Mouse (Mus musculus) myocyte (in vitro differentiated cells): ENCODE results near the gene Napsa. TPM values are rescaled to one million over a fixed set of nuclear protein-coding genes. Genes with fewer than 3 reads are reported as not detected.
A peak's percentile ranks its signal among the peaks of the same experiment; 100 is the strongest.

ENCODE experiments used
- H3K27me3 ChIP-seq: one replicate; pipeline ENCODE4 v1.6.1; 2011; ENCODE audit not compliant: control insufficient read depth, insufficient read depth, insufficient read length
- H3K36me3 ChIP-seq: one replicate; pipeline ENCODE4 v1.6.1; 2011; ENCODE audit not compliant: control insufficient read depth, insufficient read depth
- H3K4me2 ChIP-seq: one replicate; pipeline ENCODE4 v1.6.1; 2011; ENCODE audit warnings: low read depth, control low read depth
- H3K4me3 ChIP-seq: one replicate; pipeline ENCODE4 v1.5.1; 2011; ENCODE audit warnings: mild to moderate bottlenecking, control low read depth, moderate library complexity
- H3K79me2 ChIP-seq: one replicate; pipeline ENCODE4 v1.6.1; 2011; ENCODE audit not compliant: control insufficient read depth, insufficient read depth
- H3ac ChIP-seq: one replicate; pipeline ENCODE4 v1.6.1; 2011; ENCODE audit not compliant: control insufficient read depth, insufficient read length
- CEBPB ChIP-seq: IDR thresholded peaks from 2 replicates; pipeline ENCODE4 v1.6.1; 2011; ENCODE audit warnings: mild to moderate bottlenecking, moderate library complexity; ENCODE audit not compliant: poor library complexity, insufficient read depth, severe bottlenecking
- E2F4 ChIP-seq: IDR thresholded peaks from one replicate; pipeline ENCODE4 v1.6.1; 2011; ENCODE audit warnings: mild to moderate bottlenecking, control low read depth, moderate library complexity; ENCODE audit not compliant: insufficient read depth
- MAX ChIP-seq: IDR thresholded peaks from one replicate; pipeline ENCODE4 v1.6.1; 2011; ENCODE audit warnings: low read depth, mild to moderate bottlenecking, control low read depth
- MYOD1 ChIP-seq, 3 experiments: IDR thresholded peaks; one replicate each; pipeline ENCODE4 v1.6.1; 2011; ENCODE audit warnings: control low read depth in 2 of 3, low read depth in 2 of 3, mild to moderate bottlenecking in 2 of 3, moderate library complexity in 1 of 3; ENCODE audit not compliant: insufficient read length in 2 of 3, control insufficient read depth in 1 of 3
- MYOG ChIP-seq, 3 experiments: IDR thresholded peaks; one replicate each; pipeline ENCODE4 v1.6.1; 2011; ENCODE audit warnings: control low read depth in 2 of 3, low read depth in 2 of 3, mild to moderate bottlenecking in 2 of 3; ENCODE audit not compliant: insufficient read length in 2 of 3, control insufficient read depth in 1 of 3, insufficient read depth in 1 of 3
- POLR2A ChIP-seq: IDR thresholded peaks from one replicate; pipeline ENCODE4 v1.6.1; 2011; ENCODE audit warnings: low read depth, mild to moderate bottlenecking, control low read depth, moderate library complexity; ENCODE audit not compliant: insufficient read length
- POLR2AphosphoS2 ChIP-seq: IDR thresholded peaks from one replicate; pipeline ENCODE4 v1.6.1; 2011; ENCODE audit warnings: low read depth, control low read depth; ENCODE audit not compliant: insufficient read length
- REST ChIP-seq: IDR thresholded peaks from one replicate; pipeline ENCODE4 v1.6.1; 2011; ENCODE audit warnings: mild to moderate bottlenecking, control low read depth, moderate library complexity; ENCODE audit not compliant: insufficient read depth, insufficient read length
- SRF ChIP-seq: IDR thresholded peaks from one replicate; pipeline ENCODE4 v1.6.1; 2011; ENCODE audit warnings: low read depth; ENCODE audit not compliant: control insufficient read depth, insufficient read length
- TCF12 ChIP-seq: IDR thresholded peaks from one replicate; pipeline ENCODE4 v1.6.1; 2011; ENCODE audit warnings: mild to moderate bottlenecking, control low read depth; ENCODE audit not compliant: poor library complexity, insufficient read depth, severe bottlenecking
- TCF3 ChIP-seq: IDR thresholded peaks from one replicate; pipeline ENCODE4 v1.6.1; 2011; ENCODE audit warnings: low read depth, control low read depth; ENCODE audit not compliant: insufficient read length
- USF1 ChIP-seq: IDR thresholded peaks from one replicate; pipeline ENCODE4 v1.6.1; 2011; ENCODE audit warnings: low read depth, mild to moderate bottlenecking, control low read depth, moderate library complexity
- polyA plus RNA-seq: library from polyadenylated mRNA; unstranded; fragments of >200 nt; fragmentation: generic; extraction: Trizol; gene quantifications from one replicate; pipeline ENCODE4 v1.2.1, GENCODE M21; 2012; ENCODE audit warnings: missing spikeins

The Napsa gene
- polyA plus RNA-seq, 1 experiment: not detected

- no peak overlapping the region for H3K4me2 ChIP-seq
- H3K27me3 ChIP-seq: no peaks in the 10 kb centered on the region
- H3K36me3 ChIP-seq: no peaks in the 10 kb centered on the region
- H3K4me3 ChIP-seq: no peak overlapping the region
- H3ac ChIP-seq: no peak overlapping the region
- no peaks in the 10 kb centered on the region for H3K79me2 ChIP-seq
- no peak for TF ChIP-seq TCF12
Measured at GRCm38 (mm10) chr7:44538756-44539624, 33.2 kb upstream of the Napsa start.

- Histone ChIP-seq H3K79me2 (peaks cover 6% of the 10 kb centered on the region), H3K36me3 (no peaks in the 10 kb centered on the region), H3K4me2 (no peak overlapping the region), H3ac (no peak overlapping the region), H3K4me3 (no peak overlapping the region), H3K27me3 (no peaks in the 10 kb centered on the region)
- no peak for TF ChIP-seq MAX
- TF ChIP-seq POLR2A: no peak
- TF ChIP-seq CEBPB: no peak
- TF ChIP-seq SRF: no peak
- no peak for TF ChIP-seq USF1
- TF ChIP-seq TCF3: no peak
- no peak for TF ChIP-seq MYOG (IDR thresholded peaks at IDR 0.05; ENCODE audit: control insufficient read depth in 1 of 3, insufficient read depth in 1 of 3, insufficient read length in 2 of 3, low read depth in 2 of 3)
- no peak for TF ChIP-seq MYOD1 (IDR thresholded peaks at IDR 0.05; ENCODE audit: control insufficient read depth in 1 of 3, insufficient read length in 2 of 3, low read depth in 2 of 3)
- TF ChIP-seq E2F4: no peak
- TF ChIP-seq POLR2AphosphoS2: no peak
- TF ChIP-seq TCF12: no peak
- TF ChIP-seq REST: no peak
Measured at GRCm38 (mm10) chr7:44542555-44542954, 29.6 kb upstream of the Napsa start.

DNA sequence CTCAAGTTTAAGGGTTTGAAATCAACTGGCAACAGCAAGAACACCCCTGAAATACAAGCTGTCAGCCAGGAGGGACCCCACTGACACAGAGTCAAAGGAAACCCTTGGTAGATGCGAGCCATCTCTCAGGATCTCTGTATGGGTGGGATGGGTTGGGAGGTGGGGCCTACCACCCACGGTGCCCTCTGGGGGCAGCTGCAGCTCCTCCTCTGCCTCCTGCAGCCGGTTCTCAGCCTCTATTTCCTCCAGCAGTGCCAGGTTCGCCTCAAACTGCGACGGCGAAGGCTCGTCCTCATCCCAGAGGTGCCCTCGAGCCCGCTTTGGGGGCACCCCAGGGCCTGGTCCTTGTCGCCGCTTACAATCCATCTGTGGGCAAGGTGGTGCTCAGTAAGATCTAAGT, 29.1 kb upstream of the Napsa start:
- Histone ChIP-seq H3K79me2 (peaks cover 10% of the 10 kb centered on the region), H3K27me3 (no peaks in the 10 kb centered on the region), H3ac (no peak overlapping the region), H3K4me2 (no peak overlapping the region), H3K36me3 (no peaks in the 10 kb centered on the region), H3K4me3 (no peak overlapping the region)
- TF ChIP-seq USF1 (no peak), TCF3 (no peak), REST (no peak), POLR2AphosphoS2 (no peak), CEBPB (no peak), E2F4 (no peak), MYOD1 (IDR thresholded peaks at IDR 0.05; ENCODE audit: control insufficient read depth in 1 of 3, insufficient read length in 2 of 3, low read depth in 2 of 3) (no peak), MAX (no peak), TCF12 (no peak), POLR2A (no peak), SRF (no peak), MYOG (IDR thresholded peaks at IDR 0.05; ENCODE audit: control insufficient read depth in 1 of 3, insufficient read depth in 1 of 3, insufficient read length in 2 of 3, low read depth in 2 of 3) (no peak)

- TF ChIP-seq MYOG (IDR thresholded peaks at IDR 0.05; ENCODE audit: control insufficient read depth in 1 of 3, insufficient read depth in 1 of 3, insufficient read length in 2 of 3, low read depth in 2 of 3) (no peak), MYOD1 (IDR thresholded peaks at IDR 0.05; ENCODE audit: control insufficient read depth in 1 of 3, insufficient read length in 2 of 3, low read depth in 2 of 3) (no peak), E2F4 (no peak), CEBPB (no peak), MAX (no peak), POLR2A (no peak), TCF3 (no peak), TCF12 (no peak), REST (no peak), USF1 (no peak), SRF (no peak), POLR2AphosphoS2 (no peak)
- no peak overlapping the region for H3K4me3 ChIP-seq
Measured at GRCm38 (mm10) chr7:44546274-44546673, 25.9 kb upstream of the Napsa start.

GRCm38 (mm10) chr7:44547041-44547440, 25.1 kb upstream of the Napsa start:
- peak overlapping the region; percentile 39 for H3K4me3 ChIP-seq
- H3K36me3 ChIP-seq: no peaks in the 10 kb centered on the region
- TF ChIP-seq MAX (no peak), REST (no peak), POLR2AphosphoS2 (no peak), MYOG (IDR thresholded peaks at IDR 0.05; ENCODE audit: control insufficient read depth in 1 of 3, insufficient read depth in 1 of 3, insufficient read length in 2 of 3, low read depth in 2 of 3) (no peak), TCF12 (no peak), MYOD1 (IDR thresholded peaks at IDR 0.05; ENCODE audit: control insufficient read depth in 1 of 3, insufficient read length in 2 of 3, low read depth in 2 of 3) (no peak), TCF3 (no peak)
- peaks cover 10% of the 10 kb centered on the region for H3K79me2 ChIP-seq
- peak overlapping the region; percentile 87 for H3K4me2 ChIP-seq
- H3K27me3 ChIP-seq: no peaks in the 10 kb centered on the region
- H3ac ChIP-seq: no peak overlapping the region

More at GRCm38 (mm10) chr7:44546274-44546673, 25.9 kb upstream of the Napsa start:
- Histone ChIP-seq H3K79me2 (peaks cover 10% of the 10 kb centered on the region), H3ac (no peak overlapping the region), H3K4me2 (no peak overlapping the region), H3K36me3 (no peaks in the 10 kb centered on the region), H3K27me3 (no peaks in the 10 kb centered on the region)
